Comparison of ENCODE assay signal across 14 mouse cellular contexts in the genomic region with DNA sequence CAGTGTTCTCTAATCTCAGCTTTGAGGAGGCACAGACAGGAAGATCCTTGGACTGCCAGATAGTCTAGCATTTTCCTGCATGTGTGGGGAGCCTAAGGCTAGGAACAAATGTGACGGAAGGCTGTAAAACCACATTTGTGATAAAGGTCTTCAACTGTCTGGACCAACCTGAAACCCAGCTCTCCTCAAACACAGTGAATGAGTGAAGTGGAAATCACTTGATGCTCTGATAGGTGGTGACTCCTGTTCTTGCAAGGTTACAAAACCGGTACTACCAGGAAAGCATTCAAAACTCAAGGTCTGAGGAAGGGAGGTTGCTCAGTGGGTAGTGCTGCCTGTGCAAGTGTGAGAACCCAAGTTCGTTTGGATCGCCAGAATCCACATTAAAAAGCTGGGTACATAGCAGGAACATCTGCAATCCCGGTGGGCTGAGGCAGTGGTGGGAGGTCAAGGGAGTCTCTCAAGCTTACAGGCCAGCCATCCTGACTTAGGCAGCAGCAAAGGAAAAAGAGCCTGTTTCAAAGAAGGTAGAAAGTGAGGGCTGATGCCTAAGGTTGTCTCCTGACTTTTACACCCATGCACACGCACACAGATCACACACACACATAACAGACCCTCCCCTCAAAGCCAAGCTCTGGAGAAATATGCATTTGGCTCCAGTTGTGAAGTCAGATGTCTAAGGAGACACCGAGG.
DNase-seq lines count a peak whose midpoint lies in the region; ATAC-seq and TF ChIP-seq lines count a peak whose summit lies in the region.
"Had no signal": no experiment of that assay in that cellular context is flagged by ENCODE, and none has a peak within 500 bp of the region (broad histone marks: within the 10 kb centered on the region; RNA-seq: fewer than 3 reads in every experiment).

No protein-coding gene starts in this region.

- no peaks in the 10 kb centered on the region for H3K36me3 ChIP-seq in forebrain, embryonic 10.5 days (replicated peaks)
- H3K36me3 ChIP-seq in forebrain, embryonic 11.5 days (ENCODE audit: control insufficient read depth, insufficient read depth, low read length) = no peaks in the 10 kb centered on the region
- H3K36me3 ChIP-seq in midbrain, embryonic 11.5 days (ENCODE audit: control insufficient read depth, insufficient read depth, low read length) = no peaks in the 10 kb centered on the region; the same call in 1 of the 2 replicates
- H3K36me3 ChIP-seq in midbrain, embryonic 10.5 days = no peaks in the 10 kb centered on the region
- H3K36me3 ChIP-seq in embryonic facial prominence, embryonic 15.5 days = no peaks in the 10 kb centered on the region
- no peaks in the 10 kb centered on the region for H3K36me3 ChIP-seq in small intestine, adult 2 months (ENCODE audit: control insufficient read depth, insufficient read depth, low read length)
- H3K36me3 ChIP-seq in liver, embryonic 11.5 days (ENCODE audit: control insufficient read depth, insufficient read depth, low read length) = no peaks in the 10 kb centered on the region
- H3K36me3 ChIP-seq: G1E had no signal

- peaks cover 26% of the 10 kb centered on the region for H3K27me3 ChIP-seq in forebrain, embryonic 10.5 days (ENCODE audit: poor library complexity, severe bottlenecking)
- H3K27me3 ChIP-seq in forebrain, embryonic 11.5 days (ENCODE audit: control insufficient read depth, insufficient read depth, low read length) = no peaks in the 10 kb centered on the region
- H3K27me3 ChIP-seq in midbrain, embryonic 11.5 days (ENCODE audit: control insufficient read depth, insufficient read depth, low read length) = no peaks in the 10 kb centered on the region
- H3K27me3 ChIP-seq in midbrain, embryonic 10.5 days (ENCODE audit: low read depth, poor library complexity, severe bottlenecking) = peaks cover 48% of the 10 kb centered on the region
- H3K27me3 ChIP-seq in embryonic facial prominence, embryonic 15.5 days = no peaks in the 10 kb centered on the region
- no peaks in the 10 kb centered on the region for H3K27me3 ChIP-seq in small intestine, adult 2 months (ENCODE audit: control insufficient read depth, insufficient read depth, low read length)
- H3K27me3 ChIP-seq in liver, embryonic 11.5 days (replicated peaks; ENCODE audit: control insufficient read depth, insufficient read depth, low read length) = no peaks in the 10 kb centered on the region

- peaks cover 21% of the 10 kb centered on the region for H3K4me1 ChIP-seq in forebrain, embryonic 10.5 days
- peaks cover 2% of the 10 kb centered on the region; the same call in 1 of the 2 replicates for H3K4me1 ChIP-seq in forebrain, embryonic 11.5 days (replicated peaks; ENCODE audit: control insufficient read depth, insufficient read depth, low read length)
- H3K4me1 ChIP-seq in midbrain, embryonic 11.5 days (ENCODE audit: control insufficient read depth, insufficient read depth, low read length) = peaks cover 8% of the 10 kb centered on the region
- peaks cover 12% of the 10 kb centered on the region for H3K4me1 ChIP-seq in midbrain, embryonic 10.5 days
- H3K4me1 ChIP-seq in embryonic facial prominence, embryonic 15.5 days = peaks cover 25% of the 10 kb centered on the region
- peaks cover 14% of the 10 kb centered on the region; the same call in 1 of the 2 replicates for H3K4me1 ChIP-seq in small intestine, adult 2 months (ENCODE audit: control insufficient read depth, insufficient read depth, insufficient read length, low read length)
- H3K4me1 ChIP-seq in liver, embryonic 11.5 days (replicated peaks; ENCODE audit: control insufficient read depth, insufficient read depth, low read length) = peaks cover 7% of the 10 kb centered on the region; the same call in 1 of the 2 replicates

- no peaks in the 10 kb centered on the region for H3K9me3 ChIP-seq in forebrain, embryonic 10.5 days
- H3K9me3 ChIP-seq in forebrain, embryonic 11.5 days (ENCODE audit: control insufficient read depth, low read length) = no peaks in the 10 kb centered on the region
- H3K9me3 ChIP-seq in midbrain, embryonic 11.5 days (ENCODE audit: control insufficient read depth, low read length) = no peaks in the 10 kb centered on the region
- no peaks in the 10 kb centered on the region for H3K9me3 ChIP-seq in midbrain, embryonic 10.5 days (replicated peaks)
- H3K9me3 ChIP-seq in embryonic facial prominence, embryonic 15.5 days (replicated peaks) = no peaks in the 10 kb centered on the region
- no peaks in the 10 kb centered on the region for H3K9me3 ChIP-seq in liver, embryonic 11.5 days (ENCODE audit: control insufficient read depth, low read length)

- no peak for TF ChIP-seq POLR2A in small intestine, adult 2 months (IDR thresholded peaks at IDR 0.05; ENCODE audit: low read depth, low read length)

- H3K27ac ChIP-seq in forebrain, embryonic 10.5 days = peak overlapping the region; percentile 40; the same call in 1 of the 2 replicates
- no peak overlapping the region for H3K27ac ChIP-seq in forebrain, embryonic 11.5 days (ENCODE audit: low read depth, low read length)
- no peak overlapping the region for H3K27ac ChIP-seq in midbrain, embryonic 11.5 days (ENCODE audit: low read depth, low read length)
- H3K27ac ChIP-seq in midbrain, embryonic 10.5 days (replicated peaks) = no peak overlapping the region
- no peak overlapping the region for H3K27ac ChIP-seq in embryonic facial prominence, embryonic 15.5 days (replicated peaks)
- peak overlapping the region; percentile 85 for H3K27ac ChIP-seq in small intestine, adult 2 months (ENCODE audit: insufficient read depth, low read depth, low read length)
- no peak overlapping the region for H3K27ac ChIP-seq in liver, embryonic 11.5 days (ENCODE audit: low read depth, low read length)
- H3K27ac ChIP-seq: hindbrain, embryonic 14.5 days had no signal

- WGBS in forebrain, embryonic 10.5 days = 53% methylated on average over 7 of the region's 7 CpGs
- WGBS in forebrain, embryonic 11.5 days = 65% methylated on average over 7 of the region's 7 CpGs
- 58% methylated on average over 7 of the region's 7 CpGs for WGBS in midbrain, embryonic 11.5 days
- 63% methylated on average over 7 of the region's 7 CpGs for WGBS in midbrain, embryonic 10.5 days
- WGBS in embryonic facial prominence, embryonic 15.5 days = 45% methylated on average over 7 of the region's 7 CpGs
- WGBS in small intestine, adult 2 months = 17% methylated on average over 7 of the region's 7 CpGs
- 45% methylated on average over 7 of the region's 7 CpGs for WGBS in liver, embryonic 11.5 days

- DNase-seq in forebrain, embryonic 10.5 days (ENCODE audit: extremely low spot score, low spot score) = no peak
- no peak for DNase-seq in forebrain, embryonic 11.5 days (ENCODE audit: low spot score)
- peak; percentile 84 for DNase-seq in midbrain, embryonic 11.5 days (ENCODE audit: low spot score, missing footprints)
- no peak for DNase-seq in midbrain, embryonic 10.5 days (ENCODE audit: low spot score)
- no peak for DNase-seq in liver, embryonic 11.5 days (ENCODE audit: low spot score)
- DNase-seq in embryo, embryonic 10 days (ENCODE audit: low spot score) = no peak
- DNase-seq: cerebellum, adult 11 months; cerebellum, postnatal 25 days; lung, adult 2 months had no signal

- no peak overlapping the region for H3K4me2 ChIP-seq in forebrain, embryonic 11.5 days (ENCODE audit: low read depth, low read length, severe bottlenecking)
- no peak overlapping the region for H3K4me2 ChIP-seq in midbrain, embryonic 11.5 days
- H3K4me2 ChIP-seq in embryonic facial prominence, embryonic 15.5 days (replicated peaks) = no peak overlapping the region
- no peak overlapping the region for H3K4me2 ChIP-seq in liver, embryonic 11.5 days
- H3K4me2 ChIP-seq: hindbrain, embryonic 14.5 days had no signal

- no peak overlapping the region for H3K9ac ChIP-seq in forebrain, embryonic 11.5 days (ENCODE audit: low read length)
- no peak overlapping the region for H3K9ac ChIP-seq in midbrain, embryonic 11.5 days (ENCODE audit: low read length)
- H3K9ac ChIP-seq in embryonic facial prominence, embryonic 15.5 days = no peak overlapping the region
- no peak overlapping the region for H3K9ac ChIP-seq in liver, embryonic 11.5 days (ENCODE audit: low read depth, low read length)
- H3K9ac ChIP-seq: hindbrain, embryonic 14.5 days had no signal

- no peak overlapping the region for H3K4me3 ChIP-seq in forebrain, embryonic 10.5 days
- H3K4me3 ChIP-seq in forebrain, embryonic 11.5 days (ENCODE audit: low read depth, low read length) = no peak overlapping the region
- H3K4me3 ChIP-seq in midbrain, embryonic 11.5 days (ENCODE audit: low read depth, low read length) = no peak overlapping the region
- H3K4me3 ChIP-seq in midbrain, embryonic 10.5 days = no peak overlapping the region
- no peak overlapping the region for H3K4me3 ChIP-seq in embryonic facial prominence, embryonic 15.5 days (replicated peaks)
- no peak overlapping the region for H3K4me3 ChIP-seq in small intestine, adult 2 months (ENCODE audit: low read depth, low read length)
- H3K4me3 ChIP-seq in liver, embryonic 11.5 days (ENCODE audit: low read depth, low read length) = no peak overlapping the region

- no peak for TF ChIP-seq CTCF in small intestine, adult 2 months (IDR thresholded peaks at IDR 0.05; ENCODE audit: extremely low read depth, insufficient read length, insufficient replicate concordance, low read depth, low read length)

- no peak for ATAC-seq in forebrain, embryonic 11.5 days (replicated peaks; ENCODE audit: low FRiP score)
- no peak for ATAC-seq in midbrain, embryonic 11.5 days (ENCODE audit: low FRiP score)
- peak; percentile 11; the same call in 1 of the 2 replicates for ATAC-seq in embryonic facial prominence, embryonic 15.5 days (ENCODE audit: insufficient number of reproducible peaks, low FRiP score, low TSS enrichment, low read depth)
- no peak; the same call in 1 of the 2 replicates for ATAC-seq in liver, embryonic 11.5 days (replicated peaks; ENCODE audit: low FRiP score)
- ATAC-seq: CD4-positive, CD25-positive, alpha-beta regulatory T cell, adult 4 months had no signal

Comparison
In these comparisons a context has a peak if more than half of its experiments do, and no peak if none do; other contexts are left out.
1. H3K27ac ChIP-seq: peak in forebrain, embryonic 10.5 days (single experiment) and small intestine, adult 2 months (single experiment); none in forebrain, embryonic 11.5 days (single experiment), midbrain, embryonic 11.5 days (single experiment), midbrain, embryonic 10.5 days (single experiment), embryonic facial prominence, embryonic 15.5 days (single experiment) and liver, embryonic 11.5 days (single experiment).